Comparison of ENCODE assay signal across 8 mouse cellular contexts in genomic region chr6:35380721-35381466, GRCm38 (mm10). TPM values are rescaled to one million over a fixed set of nuclear protein-coding genes. Genes with fewer than 3 reads are reported as not detected.
DNase-seq lines count a peak whose midpoint lies in the region; ATAC-seq and TF ChIP-seq lines count a peak whose summit lies in the region.

No protein-coding gene starts in this region.

- in situ Hi-C loops in ES-E14 (cut with MboI; ENCODE audit: low sequenced_read_pairs in 2 of 2, unreplicated experiment in 2 of 2), result loop anchor here in 1 of 2 experiments (25.0 kb wide), 1 partner anchor 1006 kb away; the partner anchor contains the start of gene Chrm2

- no peaks in the 10 kb centered on the region for H3K4me1 ChIP-seq in ES-E14 (ENCODE audit: control insufficient read depth in 2 of 2, insufficient read depth in 2 of 2, low read length in 2 of 2, poor library complexity in 1 of 2)
- H3K4me1 ChIP-seq in cortical plate, adult 2 months (ENCODE audit: control insufficient read depth, insufficient read depth, low read length), result peaks cover 2% of the 10 kb centered on the region; the same call in 1 of the 2 replicates
- peaks cover 6% of the 10 kb centered on the region; the same call in 1 of the 2 replicates for H3K4me1 ChIP-seq in heart, embryonic 15.5 days (replicated peaks)
- H3K4me1 ChIP-seq in small intestine, adult 2 months (ENCODE audit: control insufficient read depth, insufficient read depth, insufficient read length, low read length), result no peaks in the 10 kb centered on the region

- peak; percentile 77 for TF ChIP-seq CTCF in cortical plate, adult 2 months (IDR thresholded peaks at IDR 0.05; ENCODE audit: extremely low read depth, insufficient read depth, low read length)
- peak; percentile 74 for TF ChIP-seq CTCF in small intestine, adult 2 months (IDR thresholded peaks at IDR 0.05; ENCODE audit: extremely low read depth, insufficient read length, insufficient replicate concordance, low read depth, low read length)

- WGBS in heart, embryonic 15.5 days, result 23% methylated on average over 11 of the region's 11 CpGs
- WGBS in small intestine, adult 2 months, result 20% methylated on average over 11 of the region's 11 CpGs

- DNase-seq in 3134 (ENCODE audit: extremely low read depth, insufficient read length, low spot score) (peak; percentile 63), ES-E14 (ENCODE audit: low read depth, low spot score) (peak; percentile 42)
- DNase-seq in kidney, postnatal 14 days, result peak; percentile 52
- peak; percentile 63 for DNase-seq in lung, postnatal 10 days
- no peak for DNase-seq in urinary bladder, postnatal 36 days (ENCODE audit: low spot score in 2 of 2)

- no peak for ATAC-seq in heart, embryonic 15.5 days (replicated peaks; ENCODE audit: insufficient number of reproducible peaks, insufficient read depth, low FRiP score, low read depth)

- no peak overlapping the region for H3K9ac ChIP-seq in ES-E14 (ENCODE audit: insufficient read depth, low read depth, low read length, poor library complexity, severe bottlenecking)
- H3K9ac ChIP-seq in heart, embryonic 15.5 days, result peak overlapping the region; percentile 52

- no peaks in the 10 kb centered on the region for H3K9me3 ChIP-seq in ES-E14 (ENCODE audit: control insufficient read depth, insufficient read depth, low read depth, low read length)
- no peaks in the 10 kb centered on the region for H3K9me3 ChIP-seq in heart, embryonic 15.5 days (replicated peaks)

- H3K4me2 ChIP-seq in heart, embryonic 15.5 days, result peak overlapping the region; percentile 62

- no peak overlapping the region for H3K27ac ChIP-seq in ES-E14 (ENCODE audit: insufficient read depth, low read depth, low read length, poor library complexity, severe bottlenecking)
- no peak overlapping the region for H3K27ac ChIP-seq in cortical plate, adult 2 months (ENCODE audit: insufficient read depth, low read length)
- H3K27ac ChIP-seq in heart, embryonic 15.5 days, result no peak overlapping the region
- H3K27ac ChIP-seq in small intestine, adult 2 months (ENCODE audit: insufficient read depth, low read depth, low read length), result no peak overlapping the region

- H3K4me3 ChIP-seq in ES-E14 (ENCODE audit: insufficient read depth in 1 of 2, low read depth in 1 of 2, low read length in 2 of 2, poor library complexity in 1 of 2, severe bottlenecking in 1 of 2), result no peak overlapping the region
- no peak overlapping the region for H3K4me3 ChIP-seq in cortical plate, adult 2 months (ENCODE audit: insufficient read depth, low read length)
- H3K4me3 ChIP-seq in heart, embryonic 15.5 days, result peak overlapping the region; percentile 42
- peak overlapping the region; percentile 23; the same call in 1 of the 2 replicates for H3K4me3 ChIP-seq in small intestine, adult 2 months (ENCODE audit: low read depth, low read length)

- H3K27me3 ChIP-seq in heart, embryonic 15.5 days, result no peaks in the 10 kb centered on the region
- H3K27me3 ChIP-seq in small intestine, adult 2 months (ENCODE audit: control insufficient read depth, insufficient read depth, low read length), result no peaks in the 10 kb centered on the region

- H3K36me3 ChIP-seq in ES-E14 (ENCODE audit: control insufficient read depth, insufficient read depth, low read length, poor library complexity, severe bottlenecking), result no peaks in the 10 kb centered on the region
- no peaks in the 10 kb centered on the region for H3K36me3 ChIP-seq in heart, embryonic 15.5 days
- H3K36me3 ChIP-seq in small intestine, adult 2 months (ENCODE audit: control insufficient read depth, insufficient read depth, low read length), result no peaks in the 10 kb centered on the region

- TF ChIP-seq POLR2A in cortical plate, adult 2 months (IDR thresholded peaks at IDR 0.05; ENCODE audit: extremely low read depth, insufficient read depth, low read length), result no peak
- no peak for TF ChIP-seq POLR2A in small intestine, adult 2 months (IDR thresholded peaks at IDR 0.05; ENCODE audit: low read depth, low read length)

TF ChIP-seq in ES-E14, 5 proteins besides CTCF, POLR2A, EP300 and RAD21:
- peak; percentile 89 for TF ChIP-seq ZC3H11A (IDR thresholded peaks at IDR 0.05; ENCODE audit: borderline replicate concordance, low read depth, low read length)
- TF ChIP-seq ZNF384 (IDR thresholded peaks at IDR 0.05; ENCODE audit: low read depth, low read length), result no peak
- TF ChIP-seq HCFC1 (IDR thresholded peaks at IDR 0.05; ENCODE audit: borderline replicate concordance, insufficient read depth, low read length), result no peak
- no peak for TF ChIP-seq CHD2 (IDR thresholded peaks at IDR 0.05; ENCODE audit: low read depth, low read length)
- TF ChIP-seq MAFK (IDR thresholded peaks at IDR 0.05; ENCODE audit: insufficient read depth, low read depth, low read length), result no peak

RNA-seq across cellular contexts. Expression of gene Fam180a, which starts 55.0 kb away (rescaled TPM):
- total RNA-seq in ES-E14 (2012; rRNA removed), result 0.13 TPM in 1 of 2 replicates, not detected in the other
- polyA plus RNA-seq in cortical plate, adult 2 months (2012; rRNA removed), result 1.3 and 2.0 TPM in 2 replicates
- polyA plus RNA-seq in heart, embryonic 15.5 days (2015; fragmentation: Nextera tagmentation; extraction: Ambion mirVana), result 0.75 and 1.0 TPM in 2 replicates
- polyA plus RNA-seq in small intestine, adult 2 months (2012; rRNA removed), result 0.17 and 0.24 TPM in 2 replicates

Comparison
In these comparisons a context has a peak if more than half of its experiments do, and no peak if none do; other contexts are left out.
1. DNase-seq: peak in 3134 (single experiment), ES-E14 (single experiment), kidney, postnatal 14 days (single experiment) and lung, postnatal 10 days (single experiment); none in urinary bladder, postnatal 36 days (0 of 2).
2. H3K4me3 ChIP-seq: peak in heart, embryonic 15.5 days (single experiment) and small intestine, adult 2 months (single experiment); none in ES-E14 (0 of 2) and cortical plate, adult 2 months (single experiment).